Mouse (Mus musculus) telencephalon, adult 2 months (tissue): ENCODE data around the gene Pithd1.
"Not testable (repeated sequence)": the region's sequence is repeated elsewhere in the genome, so short reads cannot be mapped to it uniquely, and the experiment has no call there.

Source experiments
- DNase-seq: peaks from one replicate; pipeline ENCODE4 v3.0.0-alpha.2; 2011; ENCODE audit warnings: low read depth, low spot score

The Pithd1 gene

GRCm38 (mm10) chr4:135987714-135988113, 650 bp upstream of the Pithd1 start:
- no peak for DNase-seq

- DNase-seq: no peak
Observed at GRCm38 (mm10) chr4:135986301-135986942, 642 bp downstream of the Pithd1 start.

DNA sequence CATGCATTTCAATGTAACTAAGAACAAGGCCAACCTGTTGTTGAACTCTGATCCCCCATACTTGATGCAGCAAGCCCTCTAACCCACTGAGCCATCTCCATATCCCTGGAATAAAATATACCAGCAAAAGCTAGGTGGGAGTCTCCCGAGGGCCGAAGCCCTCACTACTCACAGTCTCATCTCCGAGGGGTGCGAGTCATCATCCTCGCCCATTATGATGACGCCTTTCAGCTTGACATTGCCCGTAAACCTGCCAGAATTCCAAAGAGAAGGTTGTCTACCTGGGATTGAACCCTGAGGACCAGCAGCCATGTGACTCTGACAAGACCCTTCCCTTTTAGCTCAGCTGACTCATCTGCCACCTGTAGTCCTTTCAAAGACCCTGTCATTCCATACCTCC, 1.3 kb downstream of the Pithd1 start:
- no peak for DNase-seq

- no peak for DNase-seq
Observed at GRCm38 (mm10) chr4:135985193-135985592, 1.9 kb downstream of the Pithd1 start.

GRCm38 (mm10) chr4:135984556-135984955, 2.5 kb downstream of the Pithd1 start:
- DNase-seq: no peak

DNA sequence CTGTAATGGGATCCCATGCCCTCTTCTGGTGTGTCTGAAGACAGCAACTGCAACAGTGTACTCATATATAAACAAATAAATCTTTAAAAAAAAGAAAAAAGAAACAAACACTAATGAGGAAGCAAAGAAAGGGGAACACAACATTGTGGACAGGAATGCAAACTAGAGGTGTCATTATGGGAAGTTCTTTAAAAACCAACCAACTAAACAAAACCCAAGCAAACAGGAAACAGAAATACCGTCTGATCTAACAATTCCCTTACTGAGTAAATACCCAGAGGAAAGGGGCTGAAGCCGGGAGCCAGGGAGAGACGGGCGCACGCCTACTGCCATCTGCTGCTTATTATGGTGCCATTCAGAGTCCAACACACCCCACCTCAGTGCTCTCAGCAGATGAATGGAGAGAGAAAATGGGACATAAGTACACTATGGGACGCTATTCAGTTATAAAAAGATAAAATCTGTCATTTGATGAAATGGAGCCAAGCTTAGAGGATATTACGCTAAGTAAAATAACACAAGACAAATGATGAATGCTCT, 5.5 kb downstream of the Pithd1 start:
- peak; percentile 80 for DNase-seq

DNA sequence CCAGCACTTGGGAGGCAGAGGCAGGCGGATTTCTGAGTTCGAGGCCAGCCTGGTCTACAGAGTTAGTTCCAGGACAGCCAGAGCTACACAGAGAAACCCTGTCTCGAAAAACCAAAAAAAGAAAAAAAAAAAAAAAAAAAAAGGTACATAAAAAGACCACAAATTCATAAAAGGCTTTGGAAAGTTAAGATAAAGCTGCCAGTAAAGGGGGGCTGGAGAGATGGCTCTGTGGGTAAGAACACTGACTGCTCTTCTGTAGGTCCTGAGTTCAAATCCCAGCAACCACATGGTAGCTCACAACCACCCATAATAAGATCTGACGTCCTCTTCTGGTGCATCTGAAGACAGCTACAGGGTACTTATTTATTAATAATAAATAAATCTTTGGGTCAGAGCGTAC, 6.8 kb downstream of the Pithd1 start:
- DNase-seq: not testable (repeated sequence)

DNA sequence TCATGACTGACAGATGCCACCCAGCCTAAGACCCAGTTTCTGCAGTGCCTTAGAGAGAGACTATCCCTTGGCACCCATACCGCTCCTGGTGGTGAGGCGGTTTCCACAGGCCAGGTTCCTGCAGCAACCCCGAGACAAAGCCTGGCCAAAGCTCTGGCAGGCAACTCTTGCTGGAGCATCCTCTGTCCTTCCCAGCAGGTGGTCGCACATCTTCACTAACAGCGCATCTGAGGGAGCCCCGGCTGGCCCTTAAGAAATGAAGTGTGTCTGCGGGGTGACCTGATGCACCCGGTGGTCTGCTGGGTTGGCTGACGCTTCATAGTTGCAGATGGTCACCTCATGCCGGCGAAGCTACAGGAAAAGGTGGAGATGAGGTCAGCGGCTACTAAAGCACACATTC, 10.9 kb downstream of the Pithd1 start:
- no peak for DNase-seq

DNA sequence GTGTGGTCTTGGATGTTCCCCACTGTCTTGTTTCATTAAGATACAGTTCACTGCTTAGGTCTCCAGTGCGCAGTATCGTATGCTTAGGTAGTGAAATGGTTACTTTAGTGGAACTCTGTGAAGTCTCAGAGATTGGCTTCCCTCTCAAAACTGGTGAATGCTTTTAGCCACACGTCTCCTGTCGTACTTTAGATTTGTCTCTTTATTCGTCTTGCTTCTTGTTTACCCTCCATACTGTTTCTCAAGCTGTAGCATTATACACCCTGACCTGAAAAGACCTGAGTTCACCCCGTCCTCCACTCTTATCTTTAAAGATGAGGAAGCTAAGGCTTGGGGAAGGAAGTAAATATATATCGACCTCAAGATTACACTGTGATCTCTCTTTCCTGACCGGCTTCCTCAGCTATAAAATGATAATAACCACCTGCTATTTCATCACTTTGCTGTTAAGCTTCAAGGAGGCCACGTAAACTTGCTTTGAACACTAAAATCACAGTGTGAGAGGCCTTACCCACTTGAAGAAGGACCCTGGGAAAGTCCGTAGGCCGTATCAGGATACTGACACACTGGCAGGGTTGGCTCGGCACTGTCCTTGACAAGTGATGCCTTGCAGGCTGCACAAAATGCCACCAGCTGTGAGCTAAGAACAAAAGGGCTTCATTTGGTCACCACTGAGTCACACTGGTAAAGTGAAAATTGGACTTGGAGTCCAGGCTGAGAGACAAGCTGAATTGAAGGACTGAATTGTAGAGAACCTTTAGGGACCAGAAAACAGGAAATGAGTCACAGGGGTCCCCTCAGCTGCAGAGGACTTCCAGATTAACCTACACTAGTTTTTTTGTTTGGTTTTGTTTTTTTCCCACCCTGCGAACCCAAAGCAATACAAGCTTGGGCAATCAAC, 13.9 kb downstream of the Pithd1 start:
- no peak for DNase-seq

DNA sequence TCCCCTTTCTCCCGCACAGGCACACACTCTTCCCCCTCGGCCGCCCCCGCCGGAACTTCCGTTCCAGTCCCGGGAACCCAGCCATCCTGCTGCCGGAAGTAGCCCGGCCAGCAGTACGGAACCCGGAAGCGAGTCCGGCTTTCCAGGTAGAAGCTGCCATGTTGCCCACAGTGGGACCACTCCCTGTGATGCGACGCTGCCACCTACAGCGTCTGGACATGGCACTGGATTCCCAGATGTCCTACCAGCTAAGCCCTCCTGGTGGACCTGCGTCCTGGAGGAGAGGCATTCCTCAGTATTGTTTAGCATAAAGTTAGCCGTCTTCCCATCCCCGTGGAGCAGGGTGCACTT, 14.5 kb downstream of the Pithd1 start, which contains the start of gene Lypla2:
Gene Lypla2 (minus strand): TSS at position 71 of the 351 bp plus-strand sequence.
- DNase-seq: peak; percentile 87

DNA sequence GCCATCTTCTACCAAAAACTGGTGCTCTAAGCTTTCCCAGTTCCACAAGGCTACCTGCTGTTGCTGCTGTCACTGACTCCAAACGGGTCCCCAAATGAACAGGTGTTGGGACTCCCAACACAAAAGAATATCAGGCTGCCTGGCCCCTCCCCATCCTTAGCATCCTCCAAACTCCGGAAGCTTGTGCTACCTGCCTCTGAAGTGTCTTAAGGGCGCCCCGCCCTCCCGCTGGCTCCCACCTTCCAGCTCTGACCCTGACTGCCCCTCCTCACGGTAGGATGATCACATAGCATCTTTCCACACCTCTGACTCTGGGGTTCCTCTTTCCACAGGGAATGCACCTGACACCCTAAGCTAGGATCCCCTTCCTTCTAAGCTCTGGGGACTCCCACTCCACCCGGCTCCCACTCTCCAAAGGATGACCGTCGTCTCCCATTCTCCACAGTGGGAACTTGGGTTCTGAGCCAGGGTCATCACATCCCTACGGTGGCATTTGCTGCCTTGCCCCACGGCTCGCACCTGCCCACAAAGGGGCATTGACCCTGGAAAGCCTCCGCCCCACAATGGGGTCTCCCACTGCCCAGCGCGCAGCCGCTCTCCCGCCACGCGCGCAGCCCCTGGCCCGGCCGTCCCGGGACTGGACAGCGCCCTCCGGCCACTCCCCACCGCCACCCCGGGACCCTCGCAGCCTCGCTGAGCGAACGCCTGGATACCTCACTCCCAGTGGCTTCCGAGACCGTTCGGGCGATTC, 15.1 kb downstream of the Pithd1 start:
- DNase-seq: no peak

DNA sequence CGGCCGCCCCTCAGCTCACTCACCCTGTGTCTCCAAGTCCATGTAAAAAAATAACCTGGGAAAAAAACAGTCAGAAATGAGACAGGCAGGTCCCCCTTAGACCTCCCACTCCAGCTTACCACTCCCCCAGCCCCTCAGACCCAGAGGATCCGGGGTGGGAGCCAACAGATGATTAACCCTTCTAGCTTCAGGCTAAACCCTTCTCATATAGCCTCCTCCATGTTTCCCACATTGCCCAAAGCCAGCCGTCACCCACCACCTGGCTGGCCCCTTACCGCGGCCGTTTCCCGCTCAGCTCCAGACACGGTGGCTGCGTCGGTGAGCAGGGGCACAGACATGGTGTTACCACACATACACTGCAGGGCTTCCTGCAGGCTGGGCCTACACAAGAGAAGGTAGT, 16.5 kb downstream of the Pithd1 start:
- no peak for DNase-seq

DNA sequence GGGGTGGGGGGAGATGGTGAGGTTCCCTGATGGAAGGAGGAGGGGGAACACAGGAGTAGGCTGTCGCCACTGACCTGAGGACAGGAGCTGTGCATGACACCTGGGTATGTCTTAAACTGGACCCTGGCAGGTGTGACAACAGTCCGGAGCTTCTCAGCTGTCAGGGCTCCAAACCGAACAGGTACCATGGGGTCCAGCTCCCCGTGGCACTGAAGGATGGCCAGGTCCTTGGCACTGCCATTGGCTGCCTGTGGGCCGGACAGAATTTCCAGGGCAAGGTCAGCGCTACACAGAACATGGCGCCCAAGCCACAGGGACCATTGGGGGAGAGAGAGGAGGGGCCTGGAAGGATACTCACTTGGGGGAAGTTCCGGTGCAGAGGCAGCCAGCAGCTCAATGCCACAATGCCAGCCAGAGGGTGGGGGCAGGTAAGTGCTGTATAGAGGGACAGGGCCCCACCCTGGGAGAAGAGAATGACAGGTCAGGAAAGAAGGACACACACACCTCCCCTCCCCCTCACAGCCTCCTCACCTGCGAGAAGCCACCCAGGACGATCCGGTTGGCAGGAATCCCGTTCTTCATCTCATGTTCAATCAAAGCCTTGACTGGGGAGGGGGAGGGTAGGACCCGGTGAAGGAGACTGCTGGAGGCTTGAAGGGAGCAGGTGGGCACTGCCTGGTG, 17.9 kb downstream of the Pithd1 start:
- DNase-seq: no peak

DNA sequence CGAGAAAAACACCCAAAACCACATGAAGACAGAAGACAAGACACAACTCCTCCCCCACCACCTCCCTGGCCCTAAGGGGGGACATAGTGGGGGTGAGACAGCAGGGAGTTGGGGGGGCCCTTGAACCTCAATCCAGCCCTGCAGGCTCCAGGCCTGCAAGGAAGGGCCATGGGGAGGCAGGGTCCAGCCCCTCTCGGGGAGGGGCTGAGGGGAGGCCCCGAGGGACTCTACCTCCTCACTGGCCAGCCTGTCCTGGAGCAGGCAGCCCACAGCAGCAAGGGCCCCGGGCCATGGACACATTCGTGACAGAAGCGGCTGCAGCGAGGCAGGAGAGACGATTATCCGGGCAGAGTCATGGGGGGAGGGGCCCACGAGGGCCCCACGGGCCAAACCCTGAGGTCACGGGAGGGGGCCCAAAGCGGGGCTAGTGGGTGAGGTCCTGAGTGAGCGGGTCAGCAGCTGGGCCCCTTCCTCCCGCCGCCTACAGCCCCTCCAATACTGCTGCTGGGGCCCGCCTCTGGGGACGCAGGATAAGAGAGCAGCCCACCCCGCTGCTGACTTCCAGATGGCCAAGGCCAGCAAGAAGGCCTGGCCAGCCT, 18.7 kb downstream of the Pithd1 start:
- no peak for DNase-seq

DNA sequence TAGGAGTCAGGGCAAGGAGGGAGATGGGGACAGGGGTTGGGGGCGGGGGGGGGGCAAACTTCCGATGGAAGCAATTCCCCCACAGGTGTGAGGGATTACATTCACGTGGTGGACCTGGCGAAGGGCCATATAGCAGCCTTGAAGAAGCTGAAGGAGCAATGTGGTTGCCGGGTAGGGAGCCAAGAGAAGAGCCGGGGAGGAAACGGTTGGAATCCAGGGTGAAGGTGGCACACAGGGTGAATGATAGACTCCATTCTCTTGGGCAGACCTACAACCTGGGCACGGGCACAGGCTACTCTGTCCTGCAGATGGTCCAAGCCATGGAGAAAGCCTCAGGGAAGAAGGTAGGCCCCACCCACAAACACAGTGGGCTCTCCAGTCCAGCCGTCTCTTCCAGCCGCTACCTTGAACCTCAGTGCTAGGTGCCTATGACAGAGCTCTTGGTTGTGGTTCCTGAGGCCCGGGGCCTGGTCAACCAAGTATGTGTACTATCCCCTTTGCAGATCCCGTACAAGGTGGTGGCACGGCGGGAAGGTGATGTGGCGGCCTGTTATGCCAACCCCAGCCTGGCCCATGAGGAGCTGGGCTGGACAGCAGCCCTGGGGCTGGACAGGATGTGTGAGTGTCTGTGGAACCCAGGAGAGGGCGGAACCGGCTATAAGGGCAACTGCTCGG, 19.8 kb downstream of the Pithd1 start:
- DNase-seq: no peak

GRCm38 (mm10) chr4:135966283-135966682, 20.8 kb downstream of the Pithd1 start:
- DNase-seq: no peak

DNA sequence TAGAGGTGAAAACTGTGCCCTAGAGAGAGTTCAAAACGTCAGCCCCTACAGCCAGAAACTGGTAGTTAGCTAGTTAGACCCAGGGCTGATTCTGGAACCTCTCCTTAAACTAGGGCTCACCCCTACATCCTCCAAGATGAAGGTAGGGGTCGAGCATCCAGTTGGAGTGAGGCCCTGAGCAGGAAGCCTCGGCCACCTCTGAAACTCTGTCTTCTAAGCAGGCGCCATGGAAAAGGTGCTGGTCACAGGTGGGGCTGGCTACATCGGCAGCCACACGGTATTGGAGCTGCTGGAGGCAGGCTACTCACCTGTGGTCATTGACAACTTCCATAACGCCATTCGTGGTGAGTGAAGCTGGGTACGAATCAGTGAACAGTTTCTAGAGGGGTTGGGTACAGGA, 22.0 kb downstream of the Pithd1 start:
- no peak for DNase-seq

DNA sequence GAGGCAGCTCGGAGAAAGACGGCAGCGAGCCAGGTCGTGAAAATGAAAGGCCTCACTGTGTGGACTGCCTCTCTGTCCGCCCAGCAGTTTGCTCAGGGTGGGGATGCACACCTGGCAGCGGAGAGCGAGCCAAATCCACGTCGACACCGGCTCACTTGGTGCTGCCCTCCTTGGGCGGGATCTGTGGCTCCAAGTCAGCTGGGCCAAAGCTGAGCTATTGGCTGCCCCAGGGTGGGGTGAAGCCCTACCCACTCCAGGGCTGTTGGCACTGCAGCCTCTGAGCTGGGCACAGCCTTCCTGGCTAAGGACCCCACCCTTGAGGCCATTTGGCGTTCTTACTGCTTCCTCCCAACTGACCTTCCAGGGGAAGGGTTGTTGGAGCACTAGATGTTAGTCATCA, 22.6 kb downstream of the Pithd1 start:
- DNase-seq: no peak

- peak; percentile 97 for DNase-seq
Observed at GRCm38 (mm10) chr4:135963457-135964193, 23.4 kb downstream of the Pithd1 start, which contains the start of gene Gale. Gale (plus strand) TSS chr4:135963727.

GRCm38 (mm10) chr4:135962946-135963345, 24.1 kb downstream of the Pithd1 start:
- no peak for DNase-seq
